Mouse (Mus musculus) T-cell, adult 2 months (primary cell): ENCODE measurements around the gene Rpl18a.
"Not testable (repeated sequence)": the region's sequence is repeated elsewhere in the genome, so short reads cannot be mapped to it uniquely, and the experiment has no call there.

Experiments used
- DNase-seq: peaks from one replicate; pipeline ENCODE4 v3.0.0; 2022; ENCODE audit warnings: low spot score

Gene Rpl18a

GRCm38 (mm10) chr8:70903112-70903511 lies 5.9 kb upstream of the Rpl18a start:
- no peak for DNase-seq

- no peak for DNase-seq
These were observed 5.0 kb upstream of the Rpl18a start for GRCm38 (mm10) chr8:70902211-70902610.

GRCm38 (mm10) chr8:70900872-70901387 lies 3.7 kb upstream of the Rpl18a start:
- DNase-seq: no peak

DNA sequence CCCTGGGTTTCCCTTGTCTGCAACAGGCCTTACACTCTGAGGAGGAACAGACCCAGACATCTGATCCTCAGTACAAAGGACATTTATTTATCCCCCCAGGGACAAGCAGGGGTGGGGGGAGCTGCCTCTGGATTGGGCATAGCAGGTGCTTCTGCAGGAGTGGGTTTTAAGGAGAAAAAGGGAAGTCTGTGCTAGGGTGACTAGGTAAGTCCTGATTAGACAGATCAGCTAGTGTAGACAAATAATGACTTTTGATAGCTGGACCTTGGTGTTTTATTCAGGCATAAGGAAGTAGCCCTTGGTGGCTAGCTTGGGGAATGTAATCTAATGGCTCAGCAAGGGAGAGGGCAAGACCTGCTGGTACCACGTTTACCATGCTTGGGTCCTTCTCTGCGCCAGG lies 2.0 kb upstream of the Rpl18a start:
- DNase-seq: no peak

GRCm38 (mm10) chr8:70898661-70899198 lies 1.5 kb upstream of the Rpl18a start:
- no peak for DNase-seq

GRCm38 (mm10) chr8:70897681-70898413 lies 635 bp upstream of the Rpl18a start:
- DNase-seq: peak; percentile 79

DNA sequence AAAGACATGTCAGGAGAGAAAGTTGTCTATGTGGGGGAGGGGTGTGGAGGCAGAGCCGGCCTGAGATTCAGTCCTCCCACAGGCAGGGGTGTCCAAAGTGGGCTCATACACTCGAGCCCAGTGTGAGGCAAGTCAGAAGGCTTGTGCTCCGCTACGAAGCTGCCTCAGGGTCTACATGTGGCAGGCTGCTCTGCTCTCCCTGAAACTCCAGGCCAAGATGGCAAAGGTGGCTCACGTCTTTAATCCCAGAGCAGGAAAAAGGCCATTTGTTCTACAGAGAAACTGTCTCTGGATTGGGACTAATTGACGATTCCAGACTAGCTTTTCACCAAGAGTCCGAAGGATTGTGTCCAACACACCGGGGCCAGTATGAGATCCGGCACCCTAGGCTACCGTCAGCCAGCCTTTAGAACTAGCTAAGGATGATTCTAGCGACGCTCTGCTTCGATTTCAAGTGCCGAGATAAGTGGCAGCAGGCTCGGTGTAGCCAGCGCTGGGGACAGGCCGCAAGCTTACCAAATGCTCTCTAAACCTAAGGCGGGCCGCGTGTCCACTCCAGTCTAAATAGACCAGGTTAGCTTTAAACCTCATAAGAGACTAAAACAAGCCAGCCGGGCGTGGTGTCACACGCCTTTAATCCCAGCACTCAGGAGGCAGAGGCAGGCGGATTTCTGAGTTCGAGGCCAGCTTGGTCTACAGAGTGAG lies 744 bp downstream of the Rpl18a start:
- DNase-seq: no peak

- not testable (repeated sequence) for DNase-seq
These were observed 1.5 kb downstream of the Rpl18a start for GRCm38 (mm10) chr8:70895571-70896259.

DNA sequence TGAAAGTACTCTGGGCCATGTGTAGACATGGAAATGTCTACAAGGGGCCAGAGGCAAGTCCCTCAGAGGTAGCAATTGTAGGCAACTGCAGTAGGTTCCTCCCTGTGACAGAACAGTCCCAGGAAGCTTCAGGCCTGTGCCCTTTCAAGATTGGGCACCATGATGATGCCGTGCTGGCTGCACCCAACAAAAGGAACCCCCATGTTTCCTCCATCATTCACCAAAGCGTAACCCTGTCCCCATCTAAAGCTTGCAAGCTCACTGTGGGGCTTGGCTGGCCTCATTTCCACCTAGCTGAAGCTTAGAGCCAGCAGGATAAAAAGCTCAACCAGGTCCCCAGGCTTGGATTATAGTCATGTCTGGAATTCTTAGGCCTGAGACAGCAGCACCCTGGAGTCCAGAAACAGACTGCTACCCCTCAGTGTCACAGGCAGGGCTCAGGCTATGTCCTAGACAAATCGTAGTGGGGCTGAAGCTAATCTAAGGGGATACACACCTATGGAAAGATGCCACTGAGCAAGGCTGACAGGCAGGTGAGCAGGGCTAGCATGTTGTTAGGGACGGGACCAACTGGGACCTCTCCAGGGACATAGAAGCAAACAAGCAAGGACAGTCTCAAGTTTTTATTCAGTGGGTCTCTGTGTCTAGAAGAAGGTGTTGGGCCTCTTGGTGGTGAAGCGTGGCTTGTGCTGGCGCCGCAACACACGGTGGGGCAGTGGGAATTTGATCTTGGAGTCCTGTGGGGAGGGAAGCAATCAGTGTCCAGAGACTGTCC lies 2.3 kb downstream of the Rpl18a start:
- no peak for DNase-seq

- DNase-seq: no peak
These were observed 2.9 kb downstream of the Rpl18a start for GRCm38 (mm10) chr8:70894385-70894720.

GRCm38 (mm10) chr8:70893656-70894384 lies 3.4 kb downstream of the Rpl18a start:
- peak; percentile 75 for DNase-seq

DNA sequence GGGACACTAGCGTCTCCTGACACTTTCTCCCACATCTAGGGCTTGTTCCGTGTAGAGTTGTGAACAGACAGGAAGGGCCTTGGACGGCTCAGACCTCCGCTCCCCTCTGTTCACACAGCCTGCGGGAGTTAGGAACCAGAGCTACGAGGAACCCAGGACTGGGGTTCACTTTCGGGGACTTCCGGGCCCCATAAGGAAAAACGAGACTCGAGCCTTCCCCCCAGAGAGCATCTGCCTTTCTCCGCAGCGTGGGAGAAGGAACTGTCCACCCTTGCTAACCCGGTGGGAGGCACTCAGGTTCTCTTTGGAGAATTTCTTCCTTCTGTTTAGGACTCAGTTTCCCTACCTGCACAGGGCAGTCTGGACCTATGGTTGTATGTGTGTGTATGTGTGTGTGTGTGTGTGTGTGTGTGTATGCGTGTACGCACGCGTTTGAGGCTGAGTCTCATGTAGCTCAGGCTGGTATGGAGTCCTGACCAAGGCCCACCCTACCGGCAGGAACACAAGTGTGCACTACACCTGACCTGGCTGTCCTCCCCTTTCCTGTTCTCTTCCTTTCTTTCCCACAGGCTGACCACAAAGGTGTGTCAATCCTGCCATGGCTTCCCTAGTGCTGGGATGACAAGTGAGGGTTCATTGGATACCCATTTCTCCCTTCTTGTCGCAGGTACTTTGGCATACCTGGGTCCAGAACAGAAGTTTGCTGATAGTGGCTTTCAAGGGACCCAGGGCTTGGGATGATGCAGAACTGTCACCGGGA lies 4.1 kb downstream of the Rpl18a start:
- no peak for DNase-seq

DNA sequence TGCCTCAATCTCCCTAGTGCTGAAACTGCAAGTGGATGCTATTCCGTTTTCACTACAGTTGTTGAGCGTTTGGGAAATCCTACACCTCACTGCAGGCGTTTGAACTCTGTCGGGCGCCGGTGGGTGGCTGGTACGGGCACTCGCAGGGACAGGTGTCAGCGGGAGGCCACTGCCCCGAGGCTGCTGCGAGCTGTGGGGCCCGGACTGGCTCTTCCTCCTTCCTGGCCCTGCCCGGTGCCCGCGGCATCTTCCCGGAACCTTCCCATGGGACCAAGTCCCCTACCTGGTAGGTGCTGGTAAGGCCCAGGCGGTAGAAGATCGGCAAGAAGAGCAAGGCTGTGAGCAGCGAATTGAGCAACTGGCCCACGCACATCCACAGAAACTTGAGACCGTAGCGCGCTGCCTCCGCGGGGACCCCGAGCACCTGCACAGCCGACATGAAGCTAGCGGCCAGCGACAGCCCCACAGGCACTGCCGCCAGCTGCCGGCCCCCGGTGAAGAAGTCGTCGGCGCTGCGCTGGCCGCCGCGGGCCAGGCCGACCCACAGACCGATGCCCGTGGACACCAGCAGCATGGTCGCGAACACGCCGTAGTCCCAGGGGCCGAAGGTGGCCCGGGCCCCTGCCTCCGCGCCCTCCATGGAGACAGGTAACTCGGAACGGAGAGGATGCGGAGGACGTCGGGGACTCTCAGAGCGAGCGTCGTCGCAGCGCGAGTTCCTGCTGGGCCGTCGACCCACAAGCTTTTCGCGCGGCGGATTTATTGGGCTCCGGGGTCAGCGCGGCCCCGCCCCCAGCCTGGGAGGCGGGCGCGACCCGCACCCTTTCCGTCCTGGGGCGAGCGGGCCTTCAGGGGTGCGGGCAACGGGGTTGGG lies 5.0 kb downstream of the Rpl18a start, which contains the start of gene Slc5a5:
Slc5a5 (minus strand) TSS at position 736 of the 874 bp plus-strand sequence.
- DNase-seq: no peak

GRCm38 (mm10) chr8:70891356-70891755 lies 5.9 kb downstream of the Rpl18a start:
- DNase-seq: peak; percentile 36

GRCm38 (mm10) chr8:70890656-70891055 lies 6.6 kb downstream of the Rpl18a start:
- no peak for DNase-seq

DNA sequence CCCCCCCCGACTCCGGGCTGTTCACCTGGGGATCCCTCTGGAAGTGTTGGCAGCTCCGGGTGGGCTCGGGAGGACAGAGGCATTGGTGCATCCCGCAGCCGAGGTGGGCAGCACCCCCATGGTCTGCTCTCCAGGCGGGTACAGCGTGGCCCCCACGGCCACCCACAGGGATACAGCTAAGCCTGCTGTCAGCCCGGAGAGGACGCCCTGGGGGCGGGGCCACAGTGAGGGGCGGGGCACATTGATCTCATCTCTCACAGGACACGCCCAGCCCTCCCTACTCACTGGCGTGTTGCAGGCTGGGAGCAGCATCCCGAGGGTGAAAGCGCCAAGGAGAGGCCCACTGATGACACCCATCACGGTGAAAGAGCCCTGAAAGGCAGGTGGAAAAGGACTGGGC lies 9.5 kb downstream of the Rpl18a start:
- DNase-seq: peak; percentile 36

DNA sequence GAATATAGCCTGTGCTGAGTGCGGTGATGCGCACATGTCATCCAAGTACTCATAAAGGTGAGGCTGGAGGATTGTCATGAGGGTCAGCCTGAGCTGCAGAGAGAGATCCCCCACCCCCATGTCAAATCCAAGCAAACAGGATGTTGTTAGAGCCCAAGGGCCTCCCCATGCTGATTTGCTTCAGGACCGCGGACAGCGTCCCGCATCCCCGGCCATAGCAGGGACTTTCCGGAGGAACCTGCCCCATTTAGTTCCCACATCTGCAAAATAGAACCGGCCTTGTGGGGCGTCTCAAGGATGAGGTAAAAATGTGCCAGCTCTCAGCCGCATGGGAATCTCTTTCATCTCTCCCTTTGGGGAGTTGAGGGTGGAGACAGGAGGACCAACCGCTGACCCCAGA lies 11.6 kb downstream of the Rpl18a start:
- no peak for DNase-seq

GRCm38 (mm10) chr8:70884683-70885082 lies 12.5 kb downstream of the Rpl18a start:
- no peak for DNase-seq

DNA sequence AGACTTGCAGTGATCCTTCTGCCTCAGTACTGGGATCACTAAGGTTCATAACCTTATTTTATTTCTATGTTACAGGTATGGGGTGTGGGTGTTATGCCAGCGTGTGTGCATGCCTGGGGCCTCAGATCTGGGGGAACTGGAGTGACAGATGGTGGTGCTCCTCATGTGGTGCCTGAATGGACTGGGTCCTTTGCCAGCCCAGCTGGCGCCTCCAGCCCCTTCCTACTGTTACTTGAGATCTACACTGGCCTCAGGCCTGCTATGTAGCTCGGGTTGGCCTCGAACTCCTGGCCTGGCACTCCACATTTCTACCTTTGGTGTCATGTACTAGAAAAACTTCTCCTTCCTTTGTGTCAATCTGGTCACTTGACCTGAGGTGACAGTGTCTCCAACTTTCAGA lies 13.0 kb downstream of the Rpl18a start:
- no peak for DNase-seq
